28 mouse cellular contexts compared by ENCODE assay signal in genomic region chr10:74722971-74723370, GRCm38 (mm10).
DNase-seq lines count a peak whose midpoint lies in the region; ATAC-seq and TF ChIP-seq lines count a peak whose summit lies in the region.
"Had no signal": no experiment of that assay in that cellular context is flagged by ENCODE, and none has a peak within 500 bp of the region (broad histone marks: within the 10 kb centered on the region; RNA-seq: fewer than 3 reads in every experiment).

No protein-coding gene starts in this region.

- no peak overlapping the region for H3K4me2 ChIP-seq in midbrain, postnatal 0 days (ENCODE audit: low read depth, low read length, poor library complexity, severe bottlenecking)
- H3K4me2 ChIP-seq in midbrain, embryonic 15.5 days = no peak overlapping the region
- H3K4me2 ChIP-seq: embryonic facial prominence, embryonic 12.5 days; forebrain, embryonic 15.5 days; heart, embryonic 12.5 days; intestine, embryonic 15.5 days; limb, embryonic 12.5 days; liver, embryonic 15.5 days; lung, embryonic 14.5 days had no signal

- TF ChIP-seq CTCF in midbrain, postnatal 0 days (IDR thresholded peaks at IDR 0.05) = no peak

- no peak overlapping the region for H3K9ac ChIP-seq in midbrain, postnatal 0 days (replicated peaks; ENCODE audit: low read length, poor library complexity, severe bottlenecking)
- no peak overlapping the region for H3K9ac ChIP-seq in midbrain, embryonic 15.5 days
- H3K9ac ChIP-seq: embryonic facial prominence, embryonic 12.5 days; forebrain, embryonic 15.5 days; heart, embryonic 12.5 days; intestine, embryonic 15.5 days; limb, embryonic 12.5 days; liver, embryonic 15.5 days; lung, embryonic 14.5 days had no signal

- peak; percentile 57 to 65 for DNase-seq in cerebellum, postnatal 14 days
- DNase-seq in cerebellum, adult 9-10 months = no peak
- peak; percentile 7 for DNase-seq in midbrain, postnatal 0 days (ENCODE audit: low spot score)
- peak; percentile 26 for DNase-seq in adrenal gland, postnatal 10 days
- peak; percentile 4 for DNase-seq in brain, adult 2 months (ENCODE audit: low read depth, low spot score)
- no peak for DNase-seq in embryo, embryonic 10 days (ENCODE audit: low spot score)
- DNase-seq: cerebellum, adult 11-12 months; cerebellum, postnatal 36 days; embryo, embryonic 11 days; gastrocnemius, postnatal 25 days; kidney, adult 8-10 months; lung, embryonic 14.5 days; lung, postnatal 14 days; midbrain, embryonic 14.5 days; retina, postnatal 1 day; right cerebral cortex, postnatal 14 days; thymus, postnatal 14 days had no signal

- no peaks in the 10 kb centered on the region for H3K4me1 ChIP-seq in midbrain, postnatal 0 days (ENCODE audit: insufficient read depth, low read length)
- H3K4me1 ChIP-seq in midbrain, embryonic 15.5 days = no peaks in the 10 kb centered on the region
- H3K4me1 ChIP-seq: embryonic facial prominence, embryonic 12.5 days; forebrain, embryonic 15.5 days; heart, embryonic 12.5 days; hindbrain, embryonic 10.5 days; intestine, embryonic 15.5 days; limb, embryonic 12.5 days; liver, embryonic 15.5 days had no signal

- no peaks in the 10 kb centered on the region for H3K36me3 ChIP-seq in midbrain, postnatal 0 days (ENCODE audit: insufficient read depth, low read length)
- no peaks in the 10 kb centered on the region for H3K36me3 ChIP-seq in midbrain, embryonic 15.5 days (replicated peaks)
- H3K36me3 ChIP-seq: embryonic facial prominence, embryonic 12.5 days; forebrain, embryonic 15.5 days; heart, embryonic 12.5 days; hindbrain, embryonic 10.5 days; intestine, embryonic 15.5 days; limb, embryonic 12.5 days; liver, embryonic 15.5 days had no signal

- H3K27me3 ChIP-seq in midbrain, postnatal 0 days (ENCODE audit: insufficient read depth, low read length) = no peaks in the 10 kb centered on the region
- no peaks in the 10 kb centered on the region for H3K27me3 ChIP-seq in midbrain, embryonic 15.5 days (replicated peaks)
- H3K27me3 ChIP-seq: embryonic facial prominence, embryonic 12.5 days; forebrain, embryonic 15.5 days; heart, embryonic 12.5 days; intestine, embryonic 15.5 days; limb, embryonic 12.5 days; liver, embryonic 15.5 days had no signal

- H3K4me3 ChIP-seq in midbrain, postnatal 0 days (ENCODE audit: low read depth, low read length) = no peak overlapping the region
- H3K4me3 ChIP-seq in midbrain, embryonic 15.5 days = no peak overlapping the region
- H3K4me3 ChIP-seq: embryonic facial prominence, embryonic 12.5 days; forebrain, embryonic 15.5 days; heart, embryonic 12.5 days; hindbrain, embryonic 10.5 days; intestine, embryonic 15.5 days; limb, embryonic 12.5 days; liver, embryonic 15.5 days had no signal

- no peak for ATAC-seq in midbrain, postnatal 0 days (ENCODE audit: low FRiP score)
- ATAC-seq in midbrain, embryonic 15.5 days (replicated peaks) = no peak
- ATAC-seq: CD4-positive, CD25-positive, alpha-beta regulatory T cell, adult 4 months; forebrain, embryonic 15.5 days; hindbrain, embryonic 16.5 days; intestine, embryonic 15.5 days had no signal

- no peaks in the 10 kb centered on the region for H3K9me3 ChIP-seq in midbrain, postnatal 0 days (ENCODE audit: low read length)
- H3K9me3 ChIP-seq in midbrain, embryonic 15.5 days = no peaks in the 10 kb centered on the region
- H3K9me3 ChIP-seq: embryonic facial prominence, embryonic 12.5 days; forebrain, embryonic 15.5 days; heart, embryonic 12.5 days; hindbrain, embryonic 10.5 days; intestine, embryonic 15.5 days; limb, embryonic 12.5 days; liver, embryonic 15.5 days had no signal

- H3K27ac ChIP-seq in midbrain, postnatal 0 days (ENCODE audit: low read depth, low read length) = no peak overlapping the region
- H3K27ac ChIP-seq in midbrain, embryonic 15.5 days = no peak overlapping the region
- H3K27ac ChIP-seq: embryonic facial prominence, embryonic 12.5 days; forebrain, embryonic 15.5 days; hindbrain, embryonic 10.5 days; intestine, embryonic 15.5 days; kidney, postnatal 0 days; limb, embryonic 12.5 days; liver, embryonic 15.5 days had no signal

Comparison
In these comparisons a context has a peak if more than half of its experiments do, and no peak if none do; other contexts are left out.
1. DNase-seq: peak in cerebellum, postnatal 14 days (2 of 2), midbrain, postnatal 0 days (single experiment), adrenal gland, postnatal 10 days (single experiment) and brain, adult 2 months (single experiment); none in cerebellum, adult 9-10 months (single experiment) and embryo, embryonic 10 days (single experiment).